Mouse (Mus musculus): Measurements from ENCODE around the gene Btbd19.

DNA sequence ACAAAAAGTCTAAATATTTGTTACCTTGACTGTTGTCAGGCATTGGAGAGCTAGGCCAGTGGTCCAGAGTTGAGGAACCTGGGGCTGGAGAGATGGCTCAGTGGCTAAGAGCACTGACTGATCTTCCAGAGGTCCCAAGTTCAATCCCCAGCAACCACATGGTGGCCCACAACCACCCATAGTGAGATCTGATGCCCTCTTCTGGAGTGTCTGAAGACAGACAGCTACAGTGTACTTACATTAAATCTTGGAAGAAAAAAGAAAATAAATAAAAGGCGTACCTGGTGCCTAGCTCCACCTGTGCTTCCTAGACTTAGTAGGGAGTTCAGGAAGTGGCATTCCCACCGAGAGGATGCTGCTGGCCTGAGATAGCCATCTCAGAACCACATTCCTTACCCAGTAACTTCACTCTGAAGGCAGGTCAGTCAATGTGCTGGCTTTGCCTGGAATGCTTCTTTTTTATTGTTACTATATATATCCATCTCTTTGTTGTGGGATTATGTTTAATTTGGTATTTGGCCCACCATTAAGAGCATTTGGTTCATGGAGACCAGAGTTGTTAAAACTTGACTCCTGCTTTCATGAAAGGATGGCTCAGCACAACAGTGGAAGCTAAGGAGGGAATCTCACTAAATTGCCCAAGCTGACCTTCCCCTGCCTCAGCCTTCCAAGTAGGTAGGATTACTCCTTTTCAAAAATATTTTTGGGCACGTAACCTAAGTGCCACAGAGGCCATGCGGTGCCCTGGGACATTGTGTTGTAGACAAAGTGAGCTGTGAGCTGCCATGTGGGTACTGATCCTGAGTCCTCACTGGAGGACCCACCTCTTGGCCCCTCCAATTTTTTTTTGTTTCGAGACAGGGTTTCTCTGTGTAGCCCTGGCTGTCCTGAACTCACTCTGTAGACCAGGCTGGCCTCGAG lies 24.0 kb upstream of the Btbd19 start:
- TF ChIP-seq EP300 (IDR thresholded peaks at IDR 0.05; ENCODE audit: insufficient read depth, low read depth, low read length) (no peak), POLR2A (IDR thresholded peaks at IDR 0.05; ENCODE audit: insufficient read depth, low read depth, low read length) (no peak)

Data from heart, adult 2 months (tissue).